Mouse (Mus musculus) gastrocnemius, adult 8-10 months (tissue): Measurements from ENCODE around the gene Cntrl. TPM values are rescaled to one million over a fixed set of nuclear protein-coding genes. Genes with fewer than 3 reads are reported as not detected.

Experiments used
- DNase-seq, 2 experiments: peaks; one replicate each; pipeline ENCODE4 v3.0.0; 2022; ENCODE audit warnings: low spot score in 2 of 2
- total RNA-seq, 4 experiments: library from RNA; stranded (reverse); gene quantifications; 2 replicates each; pipeline ENCODE4 v1.2.4; 2022

Gene Cntrl
- total RNA-seq, 4 experiments from 2014 or later = 4.1 to 6.0 (median 4.6) TPM

DNA sequence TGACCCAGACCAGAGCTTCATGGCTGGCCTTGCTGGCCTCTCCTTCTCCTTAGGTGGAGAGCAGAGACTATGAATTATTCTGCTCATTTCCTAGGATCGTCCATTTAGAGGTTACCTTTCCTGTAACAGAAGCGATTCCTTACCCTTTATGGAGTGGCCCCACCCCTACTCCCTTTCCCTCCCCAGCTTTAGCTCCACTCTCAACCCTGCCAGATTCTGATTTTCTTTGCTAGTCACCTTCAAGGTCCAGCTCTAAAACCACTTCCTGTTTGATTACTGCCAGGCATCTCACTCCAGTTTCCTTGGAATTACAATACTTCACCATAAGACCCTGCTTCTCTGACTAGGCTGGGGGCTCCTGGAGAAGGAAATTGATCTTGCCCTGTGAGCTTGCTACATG, 107.4 kb downstream of the Cntrl start:
- no peak for DNase-seq

GRCm38 (mm10) chr2:35218736-35219135, 109.4 kb downstream of the Cntrl start:
- no peak for DNase-seq

DNA sequence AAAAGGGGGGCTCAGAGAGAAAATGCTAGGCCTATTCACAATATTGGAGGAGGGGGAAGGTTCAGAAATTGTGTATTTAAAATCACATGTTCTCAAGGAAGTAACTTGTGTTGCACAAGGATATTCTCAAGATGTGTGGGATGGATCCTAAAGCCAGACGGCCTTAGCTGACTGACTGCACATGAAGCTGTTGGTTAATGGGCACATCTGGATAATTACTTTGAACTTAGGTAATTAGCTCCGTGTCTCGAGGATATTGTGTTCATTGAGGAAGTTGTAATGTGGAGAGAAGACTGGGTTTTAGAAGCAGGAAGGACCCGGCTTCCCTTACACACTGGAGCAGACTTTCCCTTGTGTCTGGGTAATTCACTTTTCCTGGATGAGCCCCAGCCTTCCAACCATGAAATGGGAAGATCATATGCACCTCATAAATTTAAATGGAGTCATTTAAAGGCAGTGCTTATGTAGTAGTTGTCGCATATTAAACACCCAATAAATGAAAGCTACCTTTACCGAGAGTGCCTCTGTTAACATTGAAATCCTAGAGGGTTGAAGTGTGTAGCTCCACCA, 113.6 kb downstream of the Cntrl start:
- no peak for DNase-seq

DNA sequence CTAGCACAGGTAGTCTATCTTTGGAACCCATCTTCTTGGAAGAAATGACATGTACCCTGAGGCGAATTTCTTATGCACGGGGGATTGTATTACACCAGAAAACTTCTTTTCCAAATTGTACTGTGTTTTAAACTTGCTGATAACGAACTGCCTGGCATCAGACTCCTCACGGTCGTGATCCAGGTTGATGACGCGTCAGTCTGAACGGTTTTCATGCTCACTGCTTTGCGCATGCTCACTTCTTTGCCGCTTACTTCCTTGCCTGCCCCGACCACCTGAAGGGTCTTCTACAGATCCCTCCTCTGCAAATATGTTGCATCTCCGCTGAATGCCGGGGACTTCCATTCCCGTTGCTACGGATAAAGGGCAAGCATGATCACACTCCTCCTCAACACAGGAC, 115.0 kb downstream of the Cntrl start:
- DNase-seq = no peak

DNA sequence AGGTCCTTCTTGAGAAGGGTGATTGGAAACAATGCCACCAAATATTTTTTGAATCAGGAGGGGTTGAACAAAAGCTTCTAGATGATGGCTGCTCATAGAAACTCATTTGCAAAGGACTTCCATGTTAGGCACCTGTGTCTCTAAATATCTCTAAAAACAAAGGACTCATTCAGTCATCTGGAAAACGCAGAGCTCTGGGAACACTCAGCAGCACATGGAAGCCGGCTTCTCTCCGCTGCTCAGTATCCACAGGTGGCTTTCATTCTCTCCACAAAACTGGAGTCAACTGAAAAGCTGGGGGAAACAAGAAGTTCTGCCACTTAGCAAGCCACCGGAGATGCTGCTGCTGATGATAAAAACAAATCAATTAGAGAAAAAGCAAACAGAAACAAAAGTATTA, 118.9 kb downstream of the Cntrl start:
- DNase-seq = no peak

Other genes with a start within 250 kb of the Cntrl start
- gene Cutal, start 235.1 kb upstream of the Cntrl start, total RNA-seq = under 1 TPM; 0.20 to 0.31 (median 0.22) TPM
- gene Psmd5, start 234.5 kb upstream of the Cntrl start, total RNA-seq = 10 to 100 TPM; 11.0 to 18.6 (median 15.5) TPM
- 1 to 10 TPM in 1 of 4 experiments, under 1 TPM in 3; 0.29 to 1.1 (median 0.46) TPM for gene Phf19, start 195.5 kb upstream of the Cntrl start, total RNA-seq
- 1 to 10 TPM in 1 of 4 experiments, under 1 TPM in 2, not detected in 1; 0.27 to 1.4 (median 0.58) TPM for gene Traf1, start 147.7 kb upstream of the Cntrl start, total RNA-seq
- gene Hc, start 48.1 kb upstream of the Cntrl start, total RNA-seq = under 1 TPM in 1 of 4 experiments, not detected in 3; 0.21 TPM
- gene AI182371, start 7.9 kb upstream of the Cntrl start, total RNA-seq = under 1 TPM in 1 of 4 experiments, not detected in 3; 0.16 TPM
- 10 to 100 TPM; 70.2 to 83.8 (median 76.1) TPM for gene Rab14, start 91.6 kb downstream of the Cntrl start, total RNA-seq
- gene Gsn, start 146.9 kb downstream of the Cntrl start, total RNA-seq = 100 to 1,000 TPM; 276 to 604 (median 428) TPM
- 10 to 100 TPM; 25.3 to 27.8 (median 26.6) TPM for gene Stom, start 227.5 kb downstream of the Cntrl start, total RNA-seq